In genomic region chr19:49264616-49265015, GRCm38 (mm10) we compare ENCODE assay signal across 13 mouse cellular contexts.
DNase-seq lines count a peak whose midpoint lies in the region; ATAC-seq and TF ChIP-seq lines count a peak whose summit lies in the region.
"Had no signal": no experiment of that assay in that cellular context is flagged by ENCODE, and none has a peak within 500 bp of the region (broad histone marks: within the 10 kb centered on the region; RNA-seq: fewer than 3 reads in every experiment).

No protein-coding gene starts in this region.

- WGBS in forebrain, postnatal 0 days, result 59% methylated on average over 1 of the region's 1 CpGs
- 87% methylated on average over 1 of the region's 1 CpGs for WGBS in forebrain, embryonic 11.5 days

- no peaks in the 10 kb centered on the region for H3K4me1 ChIP-seq in forebrain, postnatal 0 days (ENCODE audit: insufficient read depth)
- H3K4me1 ChIP-seq in forebrain, embryonic 11.5 days (replicated peaks; ENCODE audit: control insufficient read depth, insufficient read depth, low read length), result no peaks in the 10 kb centered on the region
- H3K4me1 ChIP-seq: embryonic facial prominence, embryonic 10.5 days; liver, embryonic 15.5 days had no signal

- TF ChIP-seq CTCF in forebrain, postnatal 0 days (IDR thresholded peaks at IDR 0.05; ENCODE audit: low read depth), result peak; percentile 60
- peak; percentile 76 for TF ChIP-seq CTCF in layer of hippocampus, adult 2 months (conservative IDR thresholded peaks at IDR 0.05)

- no peak for ATAC-seq in forebrain, postnatal 0 days
- no peak for ATAC-seq in forebrain, embryonic 11.5 days (replicated peaks; ENCODE audit: low FRiP score)

- DNase-seq in forebrain, postnatal 0 days, result peak; percentile 71
- no peak for DNase-seq in forebrain, embryonic 11.5 days (ENCODE audit: low spot score)
- peak in 1 of 2 experiments; percentile 50 for DNase-seq in layer of hippocampus, adult 2 months (ENCODE audit: low spot score in 2 of 2)
- DNase-seq in layer of hippocampus, postnatal 36 days, result no peak
- DNase-seq in right cerebral cortex, adult 2 months (ENCODE audit: low spot score in 2 of 2), result peak; percentile 44 to 58
- DNase-seq in right cerebral cortex, adult 18-20 months, result no peak
- DNase-seq in thymus, adult 18-20 months, result no peak
- DNase-seq in frontal cortex, postnatal 10 days (ENCODE audit: low spot score in 2 of 2), result no peak
- DNase-seq: cerebellum, adult 9-10 months; heart, adult 18-20 months had no signal

- H3K36me3 ChIP-seq in forebrain, postnatal 0 days (ENCODE audit: insufficient read depth), result no peaks in the 10 kb centered on the region
- no peaks in the 10 kb centered on the region for H3K36me3 ChIP-seq in forebrain, embryonic 11.5 days (ENCODE audit: control insufficient read depth, insufficient read depth, low read length)
- H3K36me3 ChIP-seq: embryonic facial prominence, embryonic 10.5 days; G1E; liver, embryonic 15.5 days had no signal

- no peaks in the 10 kb centered on the region for H3K27me3 ChIP-seq in forebrain, postnatal 0 days (ENCODE audit: insufficient read depth, low read length)
- no peaks in the 10 kb centered on the region for H3K27me3 ChIP-seq in forebrain, embryonic 11.5 days (ENCODE audit: control insufficient read depth, insufficient read depth, low read length)
- H3K27me3 ChIP-seq: liver, embryonic 15.5 days had no signal

- no peak overlapping the region for H3K9ac ChIP-seq in forebrain, postnatal 0 days
- no peak overlapping the region for H3K9ac ChIP-seq in forebrain, embryonic 11.5 days (ENCODE audit: low read length)
- H3K9ac ChIP-seq: liver, embryonic 15.5 days had no signal

- no peak overlapping the region for H3K4me3 ChIP-seq in forebrain, postnatal 0 days (ENCODE audit: low read depth, low read length)
- no peak overlapping the region for H3K4me3 ChIP-seq in forebrain, embryonic 11.5 days (ENCODE audit: low read depth, low read length)
- no peak overlapping the region for H3K4me3 ChIP-seq in layer of hippocampus, adult 2 months
- H3K4me3 ChIP-seq: embryonic facial prominence, embryonic 10.5 days; liver, embryonic 15.5 days had no signal

- no peak overlapping the region for H3K27ac ChIP-seq in forebrain, postnatal 0 days (ENCODE audit: low read depth, low read length)
- no peak overlapping the region for H3K27ac ChIP-seq in forebrain, embryonic 11.5 days (ENCODE audit: low read depth, low read length)
- H3K27ac ChIP-seq in layer of hippocampus, adult 2 months, result no peak overlapping the region
- H3K27ac ChIP-seq: embryonic facial prominence, embryonic 10.5 days; liver, embryonic 15.5 days had no signal

- no peak overlapping the region for H3K4me2 ChIP-seq in forebrain, postnatal 0 days (ENCODE audit: low read depth)
- no peak overlapping the region for H3K4me2 ChIP-seq in forebrain, embryonic 11.5 days (ENCODE audit: low read depth, low read length, severe bottlenecking)
- H3K4me2 ChIP-seq: liver, embryonic 15.5 days had no signal

- no peaks in the 10 kb centered on the region for H3K9me3 ChIP-seq in forebrain, postnatal 0 days (ENCODE audit: low read length)
- no peaks in the 10 kb centered on the region for H3K9me3 ChIP-seq in forebrain, embryonic 11.5 days (ENCODE audit: control insufficient read depth, low read length)
- H3K9me3 ChIP-seq: embryonic facial prominence, embryonic 10.5 days; liver, embryonic 15.5 days had no signal

Comparison
In these comparisons a context has a peak if more than half of its experiments do, and no peak if none do; other contexts are left out.
1. DNase-seq: peak in forebrain, postnatal 0 days (single experiment) and right cerebral cortex, adult 2 months (2 of 2); none in forebrain, embryonic 11.5 days (single experiment), layer of hippocampus, postnatal 36 days (0 of 2), right cerebral cortex, adult 18-20 months (single experiment), thymus, adult 18-20 months (0 of 2) and frontal cortex, postnatal 10 days (0 of 2).